Mouse (Mus musculus) kidney, adult 2 months (tissue): ENCODE measurements around the gene Grik4. TPM values are rescaled to one million over a fixed set of nuclear protein-coding genes. Genes with fewer than 3 reads are reported as not detected.

ENCODE experiments used
- DNase-seq: peaks from one replicate; pipeline ENCODE4 v3.0.0; 2021
- H3K27ac ChIP-seq: fragments of 200-500 bp; 2 replicates; pipeline ENCODE4 v1.5.1; 2012; ENCODE audit warnings: low read depth, low read length, control low read depth, inconsistent platforms; ENCODE audit not compliant: insufficient read depth
- H3K27me3 ChIP-seq: fragments of 200-500 bp; replicated peaks from 2 replicates; pipeline ENCODE4 v1.6.1; 2012; ENCODE audit warnings: mild to moderate bottlenecking, moderate library complexity, low read length, inconsistent platforms; ENCODE audit not compliant: control insufficient read depth, insufficient read depth
- H3K36me3 ChIP-seq: fragments of 200-500 bp; 2 replicates; pipeline ENCODE4 v1.6.1; 2012; ENCODE audit warnings: mild to moderate bottlenecking, moderate library complexity, low read length, inconsistent platforms; ENCODE audit not compliant: control insufficient read depth, insufficient read depth
- H3K4me1 ChIP-seq: fragments of 200-500 bp; 2 replicates; pipeline ENCODE4 v1.6.1; 2011; ENCODE audit warnings: low read length; ENCODE audit not compliant: control insufficient read depth, insufficient read depth
- H3K4me3 ChIP-seq: fragments of 200-500 bp; 2 replicates; pipeline ENCODE4 v1.5.1; 2011; ENCODE audit warnings: mild to moderate bottlenecking, low read depth, low read length, control low read depth; ENCODE audit not compliant: insufficient read depth
- CTCF ChIP-seq: fragments of 200-500 bp; conservative IDR thresholded peaks from 2 replicates; pipeline ENCODE4 v1.5.1; 2011; ENCODE audit warnings: low read depth, mild to moderate bottlenecking, control low read depth, low read length, moderate library complexity, mixed read lengths; ENCODE audit not compliant: insufficient read depth, insufficient read length
- POLR2A ChIP-seq: fragments of 200-500 bp; IDR thresholded peaks from one replicate; pipeline ENCODE4 v1.6.1; 2011; ENCODE audit warnings: low read depth, low read length, control low read depth
- WGBS: fragments of 180-500 bp; shearing (Covaris S2); methylation state at CpG from one replicate; pipeline ENCODE4 v1.1.7; 2018; 5-methylcytosine and 5-hydroxymethylcytosine counted together
- polyA plus RNA-seq: library from polyadenylated mRNA; depleted of rRNA; stranded (reverse); fragments of >200 nt; gene quantifications from 2 replicates; pipeline ENCODE4 v1.2.3, GENCODE M21; 2012

Grik4 gene
- polyA plus RNA-seq, 1 experiment: 0.05 TPM

DNA sequence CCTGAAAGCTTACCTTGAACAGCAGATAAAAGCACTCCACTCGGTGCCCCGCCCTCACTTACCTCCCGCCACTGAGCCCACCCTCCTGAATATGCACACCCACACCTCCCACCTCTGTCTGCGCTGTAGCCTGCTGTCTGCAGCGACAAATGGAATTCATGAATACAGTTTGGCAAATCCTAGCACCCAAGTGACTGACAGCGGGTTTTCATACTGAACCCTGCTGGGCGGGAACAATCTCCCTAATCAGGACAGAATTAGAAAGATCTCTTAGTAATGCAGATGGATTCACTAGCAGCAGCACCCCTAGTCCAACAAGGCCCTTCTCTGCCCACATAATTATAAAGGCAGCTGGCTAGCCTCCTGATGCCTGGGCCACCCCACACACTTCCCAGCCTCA lies 65.9 kb downstream of the Grik4 start:
- no peaks in the 10 kb centered on the region for H3K36me3 ChIP-seq
- no peak overlapping the region for H3K4me3 ChIP-seq
- no peak for DNase-seq
- H3K27ac ChIP-seq: no peak overlapping the region
- H3K4me1 ChIP-seq: no peaks in the 10 kb centered on the region
- H3K27me3 ChIP-seq: no peaks in the 10 kb centered on the region
- TF ChIP-seq POLR2A: no peak
- no peak for TF ChIP-seq CTCF
- 71% methylated on average over 7 of the region's 7 CpGs for WGBS

DNA sequence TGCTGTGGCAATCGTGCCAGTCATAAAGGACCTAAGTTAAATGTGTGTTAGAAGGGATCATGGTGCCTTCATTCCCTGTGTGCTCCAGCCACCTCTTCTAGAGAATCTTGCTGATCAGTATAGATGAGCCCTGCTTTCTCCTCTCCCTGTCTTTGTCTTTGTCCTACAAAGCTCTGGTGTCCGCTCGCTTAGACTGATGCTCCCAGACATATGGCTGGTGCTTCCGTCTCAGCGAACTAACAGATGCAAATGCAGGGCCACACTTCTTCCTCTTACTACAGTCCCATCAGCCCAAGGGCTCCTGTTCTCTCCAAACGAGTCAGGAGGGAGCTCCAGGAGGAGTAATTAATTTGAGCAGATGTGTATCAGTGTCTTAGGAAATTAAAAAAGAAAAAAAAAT lies 71.4 kb downstream of the Grik4 start:
- TF ChIP-seq CTCF (no peak), POLR2A (no peak)
- Histone ChIP-seq H3K4me1 (no peaks in the 10 kb centered on the region), H3K36me3 (no peaks in the 10 kb centered on the region), H3K27me3 (no peaks in the 10 kb centered on the region), H3K27ac (no peak overlapping the region), H3K4me3 (no peak overlapping the region)
- DNase-seq: no peak
- 59% methylated on average over 6 of the region's 6 CpGs for WGBS

DNA sequence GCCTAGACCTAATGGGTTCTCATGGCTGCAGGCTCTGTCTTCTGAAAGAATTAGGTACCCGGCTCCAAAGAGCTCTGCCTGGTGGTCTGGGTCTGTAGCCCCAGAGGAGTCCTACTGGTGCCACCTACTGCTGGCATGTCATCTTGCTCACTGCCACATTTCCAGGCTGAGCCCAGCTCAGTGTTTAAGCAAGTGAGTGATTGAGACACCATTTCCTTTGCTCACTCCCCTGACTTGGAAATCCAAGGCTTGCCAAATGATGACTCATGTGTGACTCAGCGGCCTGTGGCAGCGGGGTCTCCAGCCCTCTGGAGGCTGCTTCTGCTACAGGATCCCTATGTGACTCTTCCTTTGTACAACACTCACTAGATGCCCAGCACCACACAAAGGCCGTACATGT lies 72.6 kb downstream of the Grik4 start:
- no peak overlapping the region for H3K4me3 ChIP-seq

DNA sequence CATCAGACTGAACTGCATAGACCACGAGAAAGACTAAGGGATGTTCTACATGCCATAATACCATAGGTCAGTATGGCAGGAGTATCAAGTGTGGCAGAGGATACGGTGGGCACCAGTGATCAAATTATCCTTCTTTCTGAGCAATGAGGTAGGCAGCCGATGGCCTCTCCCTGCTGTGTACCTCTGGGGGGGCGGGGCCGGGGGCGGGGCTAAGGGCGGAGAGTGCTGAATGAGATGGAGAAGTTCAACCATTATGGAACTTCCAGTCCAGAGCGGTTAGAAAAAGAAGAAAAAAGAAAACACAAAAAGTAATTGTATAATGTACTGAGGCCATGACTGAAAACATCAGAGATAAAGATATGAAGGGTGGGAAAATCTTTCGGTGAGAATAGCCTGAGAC lies 74.0 kb downstream of the Grik4 start:
- no peak overlapping the region for H3K27ac ChIP-seq
- H3K4me3 ChIP-seq: no peak overlapping the region
- H3K4me1 ChIP-seq: no peaks in the 10 kb centered on the region
- no peaks in the 10 kb centered on the region for H3K36me3 ChIP-seq
- H3K27me3 ChIP-seq: no peaks in the 10 kb centered on the region
- TF ChIP-seq CTCF (no peak), POLR2A (no peak)
- DNase-seq: no peak
- 42% methylated on average over 9 of the region's 9 CpGs for WGBS

More for the DNA sequence above, 72.6 kb downstream of the Grik4 start:
- no peak for DNase-seq
- no peak overlapping the region for H3K27ac ChIP-seq
- WGBS: 77% methylated on average over 4 of the region's 4 CpGs
- H3K27me3 ChIP-seq: no peaks in the 10 kb centered on the region
- H3K36me3 ChIP-seq: no peaks in the 10 kb centered on the region
- no peaks in the 10 kb centered on the region for H3K4me1 ChIP-seq
- TF ChIP-seq CTCF (no peak), POLR2A (no peak)

DNA sequence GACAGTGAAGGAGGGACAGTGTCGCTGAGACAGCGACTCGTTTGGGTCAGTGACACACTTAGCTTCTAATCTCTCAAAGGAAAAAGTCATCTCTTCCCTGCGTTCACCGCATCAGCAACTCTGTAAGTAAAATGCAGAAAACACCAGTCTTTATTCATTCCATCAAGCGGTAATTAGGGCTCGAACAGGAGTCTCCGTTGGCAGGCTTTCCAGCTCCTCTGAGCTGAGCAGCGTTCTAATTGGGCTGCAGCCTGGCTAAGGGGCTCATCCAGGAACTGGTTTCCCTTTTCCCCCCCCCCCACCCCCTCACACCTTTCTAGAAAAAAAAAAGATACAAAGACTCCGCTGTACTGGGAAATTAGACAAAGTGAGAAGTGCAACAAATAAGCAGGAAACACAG lies 75.8 kb downstream of the Grik4 start:
- Histone ChIP-seq H3K27me3 (no peaks in the 10 kb centered on the region), H3K27ac (no peak overlapping the region), H3K4me3 (no peak overlapping the region), H3K36me3 (no peaks in the 10 kb centered on the region), H3K4me1 (no peaks in the 10 kb centered on the region)
- WGBS: 67% methylated on average over 10 of the region's 10 CpGs
- no peak for TF ChIP-seq CTCF
- TF ChIP-seq POLR2A: no peak
- no peak for DNase-seq

DNA sequence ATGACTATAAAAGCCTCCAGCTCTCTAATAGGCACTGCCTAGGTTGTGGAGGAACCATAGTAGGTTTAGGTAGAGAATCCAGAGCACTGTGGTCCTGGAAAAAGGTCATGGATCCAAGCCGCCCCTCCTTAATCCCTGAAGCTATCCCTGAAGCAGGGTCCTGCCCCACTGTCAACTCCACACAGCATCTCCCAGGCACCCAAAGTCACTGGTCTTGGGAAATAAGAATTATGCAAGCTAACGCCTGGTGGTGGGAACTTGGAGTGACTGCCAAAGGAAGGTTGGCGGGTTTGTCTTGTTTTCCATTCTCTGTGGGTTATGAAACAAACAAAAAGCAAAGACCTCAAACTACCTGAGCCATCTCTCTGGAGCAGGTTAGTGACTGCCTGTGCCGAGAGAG lies 77.6 kb downstream of the Grik4 start:
- no peaks in the 10 kb centered on the region for H3K27me3 ChIP-seq
- H3K4me3 ChIP-seq: no peak overlapping the region
- H3K36me3 ChIP-seq: no peaks in the 10 kb centered on the region
- no peak overlapping the region for H3K27ac ChIP-seq
- WGBS: 95% methylated on average over 4 of the region's 4 CpGs
- H3K4me1 ChIP-seq: no peaks in the 10 kb centered on the region
- DNase-seq: no peak
- TF ChIP-seq CTCF (no peak), POLR2A (no peak)

DNA sequence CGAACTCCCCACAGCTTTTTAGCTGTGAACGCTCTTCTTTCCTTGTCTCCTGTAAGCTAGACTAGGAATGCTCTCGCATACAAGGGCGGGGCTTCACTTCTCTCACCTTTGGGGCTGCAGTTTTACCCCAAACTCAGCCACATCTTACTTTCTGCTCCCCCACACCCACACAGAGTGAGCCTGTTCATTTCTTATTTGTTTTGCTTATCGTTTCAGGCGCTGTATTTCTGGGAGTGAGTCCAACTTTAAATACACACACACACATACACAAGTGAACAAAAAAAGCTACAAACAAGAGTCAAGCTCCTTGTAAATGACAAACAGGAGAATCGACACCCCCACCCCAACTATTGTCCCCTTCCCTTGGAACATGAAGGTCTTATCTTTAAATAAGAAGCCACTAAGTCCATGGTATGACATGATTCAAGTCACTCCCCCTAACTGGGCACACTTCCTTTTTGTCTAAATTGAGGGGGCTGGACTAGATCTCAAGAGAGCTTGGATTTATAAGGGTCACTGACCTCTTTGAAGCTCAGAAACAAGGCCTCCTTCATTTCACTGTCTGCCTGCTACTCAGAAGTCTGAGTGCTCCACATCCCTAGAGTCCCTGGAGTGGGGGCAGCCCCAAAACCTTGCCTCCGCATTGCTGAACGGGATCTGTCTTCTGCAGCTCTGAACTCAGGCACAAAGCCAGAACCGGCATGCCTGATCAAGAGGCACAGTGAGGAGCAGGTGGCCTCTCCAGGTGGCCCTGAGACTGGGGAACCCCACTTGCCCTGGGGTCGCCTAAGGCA lies 79.1 kb downstream of the Grik4 start:
- H3K36me3 ChIP-seq: no peaks in the 10 kb centered on the region
- no peaks in the 10 kb centered on the region for H3K27me3 ChIP-seq
- TF ChIP-seq CTCF: no peak
- no peak for TF ChIP-seq POLR2A
- 67% methylated on average over 11 of the region's 11 CpGs for WGBS
- no peaks in the 10 kb centered on the region for H3K4me1 ChIP-seq
- H3K4me3 ChIP-seq: no peak overlapping the region
- no peak for DNase-seq
- no peak overlapping the region for H3K27ac ChIP-seq
